Mouse (Mus musculus) CH12F3 (cell line): ENCODE data around the gene Gipr.

Experiments used
- in situ Hi-C: fragments of 300-500 bp; cut with MboI; formaldehyde crosslinking; loops from 2 replicates; pipeline ENCODE4 v1.14.3; 2020; ENCODE audit warnings: low sequenced_read_pairs

Gipr gene

DNA sequence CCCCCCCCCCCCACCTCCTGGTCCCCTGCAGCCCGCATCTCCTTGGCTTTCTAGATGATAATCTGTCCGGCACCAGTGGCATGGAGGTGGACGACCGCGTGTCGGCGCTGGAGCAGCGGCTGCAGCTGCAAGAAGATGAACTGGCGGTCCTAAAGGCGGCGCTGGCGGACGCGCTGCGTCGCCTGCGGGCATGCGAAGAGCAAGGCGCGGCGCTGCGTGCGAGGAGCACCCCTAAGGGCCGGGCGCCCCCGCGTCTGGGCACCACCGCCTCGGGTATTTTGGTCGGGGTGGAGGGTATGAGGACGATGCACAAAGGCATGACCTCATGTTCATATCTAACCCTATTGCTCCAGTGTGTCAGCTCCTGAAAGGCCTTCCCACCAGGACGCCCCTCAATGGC lies 13.2 kb upstream of the Gipr start:
- in situ Hi-C loops = loop anchor here (10.0 kb wide), 1 partner anchor 96 kb away; the partner anchor contains the start of gene Vasp

DNA sequence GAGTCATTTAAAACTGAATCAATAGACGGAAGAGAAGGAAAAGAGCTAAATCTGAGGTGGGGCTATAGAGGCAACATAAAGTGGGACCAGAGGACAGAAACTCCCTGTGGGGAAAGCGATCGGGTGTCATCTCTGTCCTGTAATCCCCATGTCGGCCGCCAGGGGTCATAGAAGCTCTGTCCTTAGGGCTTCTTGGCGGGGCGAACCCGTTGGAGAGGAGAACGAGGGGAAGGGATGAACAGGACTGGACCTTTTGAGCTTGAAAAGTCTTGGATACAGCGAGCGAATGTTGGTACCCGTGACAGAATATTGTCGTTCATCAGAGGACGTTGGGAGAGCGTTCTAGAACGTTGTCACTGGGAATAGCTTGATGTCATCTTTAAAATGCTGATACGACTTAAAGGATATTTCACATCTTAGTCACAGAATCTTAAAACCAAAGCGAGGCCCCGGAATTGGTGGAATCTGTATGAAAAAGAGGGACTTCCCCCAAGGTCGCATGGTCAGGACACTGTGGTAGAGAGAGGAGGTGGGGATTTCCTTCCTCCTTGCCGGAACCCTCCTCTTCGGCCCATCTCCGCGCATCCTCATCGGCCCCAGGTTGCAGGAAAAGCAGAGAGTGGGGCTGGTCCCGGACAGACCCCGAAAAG lies 12.6 kb upstream of the Gipr start:
- in situ Hi-C loops = loop anchor here (10.0 kb wide), 1 partner anchor 96 kb away; the partner anchor contains the start of gene Vasp

DNA sequence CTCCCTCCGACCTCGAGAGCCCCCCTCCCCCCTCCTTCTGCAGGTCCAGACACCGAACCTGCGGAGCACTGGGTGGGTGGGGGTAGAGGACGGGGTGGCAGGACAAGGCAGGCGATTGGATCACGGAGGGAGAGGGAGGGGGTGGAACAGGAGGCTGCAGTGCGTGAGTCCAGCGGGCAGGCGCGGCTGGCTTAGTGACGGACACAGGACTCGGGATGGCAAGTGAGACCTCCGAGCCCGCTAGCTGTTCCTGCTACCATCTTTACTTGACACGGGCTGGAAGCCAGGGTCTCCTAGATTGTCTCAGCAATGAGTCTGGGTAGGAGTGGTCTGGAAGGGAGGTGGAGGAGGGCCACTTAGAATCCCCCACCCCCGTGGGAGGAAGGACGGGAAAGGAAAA lies 12.1 kb upstream of the Gipr start:
- in situ Hi-C loops = loop anchor here (10.0 kb wide), 1 partner anchor 97 kb away; the partner anchor contains the start of gene Vasp

DNA sequence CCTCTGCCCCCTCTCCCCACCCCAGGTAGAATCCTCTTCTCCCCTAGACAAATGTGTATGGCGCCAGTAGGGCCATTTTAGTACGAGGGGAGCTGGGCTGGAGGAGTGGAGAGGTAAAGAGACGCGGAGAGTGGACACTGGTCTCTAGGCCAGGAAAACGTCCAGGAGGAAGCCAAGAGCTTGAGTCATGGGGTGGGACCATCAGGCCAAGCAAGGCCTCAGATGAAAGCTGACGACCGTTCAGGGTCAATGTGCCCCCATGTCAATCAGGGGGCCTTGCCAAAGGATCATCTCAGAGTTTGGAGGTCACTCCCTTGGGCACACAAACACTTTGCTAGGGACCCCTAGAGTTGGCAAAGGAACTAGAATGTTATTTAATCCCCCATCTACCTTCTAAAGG lies 11.3 kb upstream of the Gipr start:
- in situ Hi-C loops = loop anchor here (10.0 kb wide), 1 partner anchor 98 kb away; the partner anchor contains the start of gene Vasp

DNA sequence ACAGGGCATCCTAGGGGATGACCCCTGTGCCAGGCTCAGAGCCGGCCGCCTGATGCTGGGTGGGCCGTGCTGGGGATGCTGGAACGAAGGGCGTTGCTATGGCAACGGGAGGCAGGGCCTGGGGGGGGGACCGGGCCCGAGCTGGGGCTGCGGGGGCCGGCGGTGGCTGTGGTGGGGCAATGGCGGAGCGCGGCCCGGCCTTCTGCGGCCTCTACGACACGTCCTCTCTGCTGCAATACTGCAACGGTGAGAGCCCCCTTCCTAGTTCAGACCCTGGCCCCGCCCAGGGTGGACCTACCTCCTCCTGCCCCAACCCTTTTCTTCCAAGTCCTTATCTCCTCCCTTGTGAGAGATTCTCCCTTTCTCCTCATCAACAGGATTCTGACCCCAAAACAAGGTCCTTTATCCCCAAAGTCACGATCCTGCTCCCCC lies 10.6 kb upstream of the Gipr start:
- in situ Hi-C loops = loop anchor here (10.0 kb wide), 1 partner anchor 98 kb away; the partner anchor contains the start of gene Vasp

DNA sequence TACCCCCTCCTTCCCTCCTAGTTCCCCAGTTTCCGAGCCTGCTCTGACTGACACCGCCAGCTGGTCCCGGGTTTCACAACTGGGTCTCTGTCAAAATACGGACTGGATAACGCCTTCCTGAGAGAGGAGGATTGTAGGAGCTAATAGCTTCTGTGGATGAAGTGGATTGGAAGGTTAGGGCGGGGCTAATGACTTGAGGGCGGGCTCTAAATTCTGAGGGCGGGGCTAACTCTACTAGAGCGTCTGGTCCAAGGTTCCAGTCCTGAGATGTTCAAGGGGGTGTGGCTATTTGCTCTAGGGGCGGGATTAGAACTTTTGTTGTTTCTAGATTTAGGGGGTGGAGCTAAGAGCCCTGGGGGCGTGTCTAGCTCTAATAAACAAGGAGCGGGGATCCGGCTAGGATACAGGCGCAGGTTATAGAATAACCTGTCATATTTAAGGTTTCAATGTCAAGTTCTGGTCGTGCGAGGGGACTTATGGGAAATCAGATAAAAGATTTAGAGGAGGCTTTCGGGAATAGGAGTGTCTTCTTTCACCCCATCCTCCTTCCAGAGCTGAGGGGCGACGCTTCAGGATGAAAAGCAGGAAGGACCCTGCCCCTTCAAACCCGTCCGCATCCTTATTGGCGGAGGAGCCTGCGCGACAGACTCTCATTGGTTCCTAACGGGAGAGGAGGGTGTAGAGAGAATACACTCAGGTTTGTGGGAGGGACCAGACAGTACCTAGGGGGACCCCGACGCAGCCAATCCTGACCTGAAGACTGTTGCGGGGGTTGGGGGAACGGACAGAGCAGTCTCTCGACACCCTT lies 10.0 kb upstream of the Gipr start, which contains the start of gene Eml2:
Eml2 (plus strand) TSS at position 714 of the 808 bp plus-strand sequence.
- in situ Hi-C loops = loop anchor here (10.0 kb wide), 1 partner anchor 99 kb away; the partner anchor contains the start of gene Vasp

DNA sequence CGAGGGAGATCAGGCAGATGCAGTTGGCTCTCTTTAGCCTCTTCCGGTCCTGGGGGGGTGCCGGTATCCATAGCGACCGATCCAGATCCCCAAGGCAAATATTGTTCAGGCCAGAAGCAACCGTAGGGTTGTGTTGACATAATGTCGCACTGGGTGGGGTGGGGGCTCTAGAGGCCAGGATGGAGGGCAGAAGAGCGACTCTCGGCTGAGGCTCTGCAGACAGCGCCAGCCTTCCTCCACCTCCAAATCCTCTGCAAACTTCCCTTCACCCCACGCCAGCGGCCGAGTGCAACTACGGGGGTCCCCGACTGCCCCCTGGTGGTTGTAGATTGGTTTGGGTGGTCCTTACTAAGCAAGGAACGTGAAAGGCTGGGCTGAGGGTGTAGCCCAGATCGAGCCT lies 6.9 kb upstream of the Gipr start:
- in situ Hi-C loops = loop anchor here (10.0 kb wide), 1 partner anchor 102 kb away; the partner anchor contains the start of gene Vasp

DNA sequence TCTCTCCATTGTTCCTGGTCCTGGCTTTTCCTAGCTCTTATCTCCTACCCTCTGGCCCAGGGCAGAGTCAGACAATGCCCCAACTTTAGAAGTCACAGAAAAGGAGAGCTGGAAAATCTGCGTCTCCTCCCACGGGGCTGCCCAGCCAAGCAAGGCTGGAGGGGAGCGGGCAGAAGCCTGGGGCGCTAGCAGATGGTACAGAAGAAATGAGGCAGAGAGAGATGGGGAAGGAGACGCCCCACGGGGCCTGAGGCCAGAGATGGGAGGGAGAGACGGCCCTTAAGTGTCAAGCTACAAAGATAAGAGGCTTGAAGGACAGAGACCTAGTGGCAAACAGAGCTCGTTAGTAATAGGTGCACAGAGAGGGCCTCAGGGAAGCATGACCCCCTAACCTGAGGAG lies 5.9 kb upstream of the Gipr start:
- in situ Hi-C loops = loop anchor here (10.0 kb wide), 1 partner anchor 103 kb away; the partner anchor contains the start of gene Vasp

DNA sequence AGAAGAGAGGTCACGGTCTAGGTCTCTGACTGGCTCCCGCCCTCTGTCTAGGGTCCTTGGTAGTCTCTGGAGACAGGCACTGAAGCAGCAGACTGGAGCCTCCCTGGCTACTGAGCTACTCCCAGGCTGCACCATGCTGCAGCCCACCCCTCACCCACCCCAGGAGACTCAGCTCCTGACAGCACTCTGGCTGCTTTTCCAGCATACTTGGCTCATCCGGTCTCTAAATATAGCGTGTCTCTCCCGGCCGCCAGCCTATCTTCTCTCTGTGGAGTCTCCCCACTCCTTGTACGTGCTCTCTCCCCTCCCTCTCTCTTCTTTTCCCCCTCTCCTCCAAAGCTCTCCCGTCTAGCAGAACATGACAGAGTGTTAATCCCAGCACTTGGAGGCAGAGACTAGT lies 4.2 kb upstream of the Gipr start:
- in situ Hi-C loops = loop anchor here (10.0 kb wide), 1 partner anchor 105 kb away; the partner anchor contains the start of gene Vasp

DNA sequence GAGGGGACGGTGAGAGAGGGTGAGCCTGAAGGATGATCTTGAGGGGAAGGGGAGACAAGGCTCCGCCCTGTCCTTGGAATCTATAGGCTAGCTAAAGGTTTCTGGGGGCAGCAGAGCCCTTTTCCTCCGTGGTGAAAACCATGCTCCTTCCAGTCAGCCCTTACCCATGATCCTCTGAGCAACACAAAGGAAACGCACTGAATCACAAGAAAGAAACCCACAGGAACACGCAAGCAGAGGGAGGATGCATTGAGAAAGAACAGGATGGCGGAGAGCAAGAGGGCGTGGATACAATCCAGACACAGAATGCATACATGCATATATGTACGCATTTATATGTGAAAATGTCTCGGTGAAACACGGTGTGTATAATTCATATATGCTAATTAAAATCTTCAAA lies 3.6 kb upstream of the Gipr start:
- in situ Hi-C loops = no loop called here

DNA sequence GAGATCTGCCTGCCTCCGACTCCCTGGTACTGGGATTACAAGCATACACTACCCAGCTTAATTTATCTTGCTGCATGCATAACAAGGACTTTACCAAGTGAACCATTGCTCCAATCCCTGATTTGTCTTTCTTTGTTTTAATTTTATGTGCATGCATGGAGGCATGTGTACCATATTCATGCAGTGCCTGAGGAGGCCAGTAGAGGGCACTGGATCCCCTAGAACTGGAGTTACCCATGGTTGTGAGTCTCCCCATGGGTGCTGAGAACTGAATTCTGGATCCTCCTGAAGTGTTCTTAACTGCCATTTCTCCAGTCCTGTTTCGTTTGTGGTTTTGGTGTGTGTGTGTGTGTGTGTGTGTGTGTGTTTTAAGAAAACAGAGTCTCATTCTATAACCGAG lies 1.1 kb upstream of the Gipr start:
- in situ Hi-C loops = no loop called here

DNA sequence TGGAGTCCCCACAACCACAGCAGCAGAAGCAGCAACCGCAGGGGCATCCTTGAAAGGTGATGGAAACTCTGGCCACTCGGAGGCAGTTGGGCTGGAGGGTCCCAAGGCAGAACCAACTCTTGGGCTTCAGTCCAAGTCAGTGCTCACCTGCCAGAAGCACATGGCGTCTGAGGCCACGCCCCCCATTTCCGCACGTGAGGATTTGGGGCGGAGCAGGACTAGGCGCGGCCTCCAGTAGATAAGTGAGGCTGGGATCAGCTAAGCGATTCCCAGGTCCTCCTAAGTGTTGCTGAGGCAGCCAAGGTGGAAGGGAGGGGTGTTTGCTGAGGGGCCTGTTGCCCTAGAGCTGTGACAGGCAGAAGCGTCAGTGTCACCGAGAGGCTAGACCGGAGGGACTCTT lies 949 bp downstream of the Gipr start:
- in situ Hi-C loops = no loop called here

DNA sequence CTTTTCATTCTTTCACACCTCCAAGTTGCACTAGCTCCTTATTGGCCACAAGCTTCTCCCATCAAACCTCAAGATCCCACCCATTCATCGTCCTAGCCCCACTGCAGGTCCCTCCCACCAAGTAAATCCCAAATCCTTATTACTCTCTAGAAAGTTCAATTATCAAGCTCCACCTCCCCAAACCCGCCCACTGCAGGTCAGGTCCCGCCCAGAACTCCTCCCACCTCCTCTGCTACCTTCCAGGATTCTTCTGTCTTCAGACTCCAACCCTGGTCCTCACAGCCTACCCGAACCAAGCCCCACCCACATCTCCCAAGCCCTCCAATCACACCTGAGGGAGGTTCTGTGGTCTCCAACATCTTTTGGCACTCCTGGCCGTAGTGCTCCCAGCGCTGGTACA lies 1.7 kb downstream of the Gipr start:
- in situ Hi-C loops = no loop called here

DNA sequence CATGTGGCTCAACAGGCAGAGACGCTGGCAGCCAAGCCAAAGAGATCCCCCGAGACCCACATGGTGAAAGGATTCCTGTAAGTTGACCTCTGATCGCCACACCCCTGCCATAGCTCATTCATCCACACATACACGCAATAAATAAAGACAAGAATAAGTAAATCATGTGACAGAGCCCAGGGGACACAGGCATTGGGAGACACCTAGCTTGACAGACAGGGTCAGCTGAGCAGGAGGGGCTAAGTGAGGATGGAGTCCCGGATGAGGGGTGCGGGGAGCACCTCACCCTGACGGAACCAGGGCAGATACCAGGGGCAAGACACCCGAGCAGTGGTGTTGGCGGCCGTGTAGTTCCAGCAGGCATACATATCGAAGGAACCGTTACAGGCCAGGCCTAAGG lies 2.2 kb downstream of the Gipr start:
- in situ Hi-C loops = no loop called here

DNA sequence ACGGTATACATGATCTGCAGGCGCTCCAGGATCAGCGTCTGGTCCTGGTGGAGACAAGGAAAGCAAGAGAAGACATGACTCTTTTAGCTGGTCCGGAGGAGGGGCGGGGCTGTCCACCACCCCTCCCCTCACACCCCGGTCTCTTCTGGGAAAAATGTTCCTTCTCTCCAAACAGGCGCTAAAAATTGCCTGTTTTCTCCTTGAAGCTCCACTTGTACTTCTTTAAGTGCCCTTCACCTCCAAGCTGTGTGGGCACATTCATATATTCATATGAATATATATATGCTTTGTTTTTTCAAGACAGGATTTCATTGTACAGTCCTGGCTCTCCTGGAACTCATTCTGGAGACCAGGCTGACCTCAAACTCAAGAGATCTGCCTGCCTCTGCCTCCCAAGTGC lies 3.0 kb downstream of the Gipr start:
- in situ Hi-C loops = no loop called here

DNA sequence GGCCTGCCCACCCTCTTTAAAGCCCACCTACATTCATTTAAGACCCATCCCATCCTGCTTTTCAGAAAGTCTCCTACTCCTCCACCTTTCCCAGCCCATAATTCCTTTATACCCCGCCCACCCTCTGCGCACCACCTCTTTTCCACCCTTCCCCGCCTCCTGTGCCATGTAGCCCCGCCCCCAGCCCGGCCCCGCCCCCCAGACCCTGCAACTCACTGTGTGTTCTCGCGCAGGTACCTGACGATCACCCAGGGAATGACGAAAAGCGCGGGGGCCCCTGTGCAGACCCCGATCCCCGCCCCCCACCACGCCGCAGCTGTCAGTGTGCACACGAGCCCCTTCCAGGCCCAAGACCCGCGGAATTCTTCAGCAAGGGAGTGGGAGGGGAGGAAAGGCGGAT lies 5.8 kb downstream of the Gipr start:
- in situ Hi-C loops = no loop called here

DNA sequence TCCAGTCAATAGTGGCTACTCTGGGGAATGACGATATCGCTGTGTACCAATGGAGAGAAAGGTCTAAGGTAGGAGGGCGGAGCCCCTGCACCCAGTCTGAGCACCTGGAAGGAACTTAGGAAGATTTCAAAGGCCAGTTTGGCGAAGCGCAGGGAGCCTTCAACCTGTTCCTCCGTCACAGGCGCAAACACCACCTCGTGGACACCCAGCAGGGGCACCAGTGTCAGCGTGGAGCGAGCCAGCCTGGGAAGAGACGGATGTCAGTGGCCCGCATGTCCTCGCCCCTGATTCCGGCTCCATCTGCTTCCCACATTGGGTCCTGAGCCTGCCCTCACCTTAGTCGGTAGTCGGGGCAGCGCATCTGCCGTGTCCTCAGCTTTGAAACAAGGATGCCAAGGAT lies 6.5 kb downstream of the Gipr start:
- in situ Hi-C loops = no loop called here

DNA sequence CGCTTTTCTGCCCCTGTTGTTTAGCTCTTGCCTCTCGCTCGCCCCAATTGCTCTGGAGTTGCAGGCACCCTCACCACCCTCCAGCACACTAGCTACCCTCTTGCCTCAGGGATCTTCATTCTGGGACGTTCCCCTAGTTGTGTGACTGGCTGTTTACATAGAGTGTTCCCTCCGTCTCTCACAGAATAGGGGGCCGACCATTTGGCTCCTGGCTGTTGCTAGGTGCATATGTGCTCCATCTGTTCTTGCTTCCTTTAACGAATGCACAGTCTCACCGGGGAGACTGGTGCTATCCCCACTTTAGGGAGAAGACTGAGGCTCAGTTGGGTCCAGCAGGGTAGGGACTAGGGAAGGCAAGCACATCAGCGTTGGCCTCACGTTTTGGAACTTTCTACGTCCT lies 7.3 kb downstream of the Gipr start:
- in situ Hi-C loops = no loop called here

DNA sequence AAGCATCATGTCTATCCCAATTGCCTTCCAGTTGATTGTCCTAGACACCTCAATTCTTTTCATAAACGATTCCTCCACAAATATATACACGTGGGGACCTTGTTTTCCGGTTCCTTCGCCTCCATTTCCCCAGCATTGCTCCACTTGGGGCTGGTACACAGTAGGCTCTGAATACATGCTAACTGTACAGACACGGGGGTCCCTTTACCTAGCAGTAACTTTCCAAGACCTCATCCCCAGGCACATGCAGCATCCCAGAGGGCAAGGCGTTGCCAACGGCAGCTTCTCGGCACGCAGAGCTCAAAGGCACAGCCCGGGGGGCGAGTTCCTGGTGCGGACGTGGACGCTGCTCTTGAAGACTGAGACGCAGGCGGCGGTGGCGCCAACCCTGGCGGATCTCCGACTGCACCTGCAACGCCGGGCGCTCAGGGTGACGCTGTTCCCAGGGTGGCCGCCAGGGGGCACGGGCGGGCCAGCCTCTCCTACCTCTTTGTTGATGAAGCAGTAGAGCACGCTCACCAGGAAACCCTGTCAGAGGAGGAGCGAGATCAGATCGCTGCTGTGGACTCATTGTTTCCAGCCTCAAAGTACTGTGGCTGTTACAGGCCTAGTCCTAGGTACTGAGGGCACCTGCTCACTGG lies 8.6 kb downstream of the Gipr start:
- in situ Hi-C loops = no loop called here

DNA sequence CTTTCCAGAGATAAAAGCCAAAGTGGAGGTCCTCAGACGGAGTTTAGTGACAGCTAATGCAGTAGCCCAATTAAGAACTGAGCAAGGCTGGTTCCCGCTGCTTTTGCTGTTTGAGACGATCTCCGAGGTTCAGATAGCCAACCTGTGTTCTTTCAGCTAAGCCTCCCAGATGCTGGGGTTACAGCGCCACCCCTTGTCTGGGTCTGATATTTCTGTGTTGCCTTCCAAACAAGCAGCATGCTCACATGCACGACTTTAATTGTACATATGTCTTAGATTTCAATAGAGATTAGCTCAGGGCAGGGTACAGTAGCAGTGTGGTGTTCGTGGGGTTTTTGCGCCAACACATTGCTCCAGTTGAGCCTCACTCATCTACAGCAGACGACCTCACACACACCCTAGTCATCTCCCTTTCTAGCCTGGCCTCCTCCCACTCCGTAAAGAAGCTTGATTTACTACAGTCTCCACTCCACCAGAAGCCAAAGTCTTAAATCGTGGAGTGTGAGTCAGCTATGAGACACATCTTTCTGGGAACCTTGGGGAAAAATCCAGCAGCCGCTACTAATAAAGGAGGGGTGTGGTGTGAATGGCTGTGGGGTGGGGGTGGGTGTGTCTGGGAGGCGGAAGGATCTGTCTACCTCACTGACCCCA lies 10.0 kb downstream of the Gipr start:
- in situ Hi-C loops = no loop called here

DNA sequence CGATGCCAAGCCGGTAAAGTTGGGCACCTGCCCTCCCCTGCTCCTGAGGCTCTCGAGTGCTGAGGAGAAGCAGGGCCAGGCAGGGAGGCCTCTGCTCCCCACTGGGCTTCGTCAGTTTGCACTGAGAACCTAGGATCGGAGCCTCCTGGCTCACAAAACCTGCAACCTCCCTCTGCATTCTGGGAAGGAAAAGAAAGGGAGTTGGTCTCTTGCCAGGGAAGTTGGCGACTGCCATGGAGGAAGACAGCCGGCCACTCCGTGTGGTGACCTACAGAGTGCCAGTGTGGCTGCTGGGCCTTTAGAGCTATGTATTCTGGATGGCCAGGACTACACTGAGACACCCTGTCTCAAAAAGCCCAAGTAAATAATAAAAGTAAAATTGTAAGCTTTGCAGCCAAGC lies 11.1 kb downstream of the Gipr start:
- in situ Hi-C loops = no loop called here
